Mouse (Mus musculus): ENCODE results near the gene Sirt2.

DNA sequence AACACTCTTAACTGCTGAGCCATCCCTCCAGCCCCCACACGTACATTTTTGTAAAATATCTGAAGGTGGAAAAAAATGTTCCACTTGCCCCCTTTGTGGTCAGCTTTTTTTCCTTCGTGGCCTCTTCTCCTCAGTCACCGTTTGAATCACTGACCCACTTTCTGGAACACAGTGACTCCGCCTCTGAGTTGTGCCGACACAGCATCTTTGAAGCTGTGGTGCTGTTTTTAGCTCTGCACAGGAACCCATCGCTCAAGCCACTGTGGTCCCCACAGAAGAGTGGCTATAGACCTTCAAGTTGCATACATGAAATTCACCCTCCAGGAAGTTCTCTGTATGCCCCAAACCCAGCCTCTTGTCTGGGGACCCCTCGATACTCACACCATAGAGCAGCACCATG, 14.3 kb downstream of the Sirt2 start:
- no peak for TF ChIP-seq KAT2A (IDR thresholded peaks at IDR 0.05; ENCODE audit: insufficient replicate concordance, low read length)
- TF ChIP-seq HCFC1 (IDR thresholded peaks at IDR 0.05; ENCODE audit: low read depth, low read length) = peak; percentile 11; the same call in 1 of the 2 replicates
- TF ChIP-seq POLR2A (IDR thresholded peaks at IDR 0.05; ENCODE audit: low read depth, low read length) = no peak
- TF ChIP-seq CTCF (conservative IDR thresholded peaks at IDR 0.05 in 1 of 2, IDR thresholded peaks at IDR 0.05 in 1 of 2; ENCODE audit: low read depth in 2 of 2, low read length in 2 of 2) = no peak
- peak; percentile 99 for TF ChIP-seq EP300 (IDR thresholded peaks at IDR 0.05; ENCODE audit: low read length)
- no peak for TF ChIP-seq USF1 (IDR thresholded peaks at IDR 0.05; ENCODE audit: low read depth, low read length)
- no peak for TF ChIP-seq NELFE (IDR thresholded peaks at IDR 0.05; ENCODE audit: low read depth, low read length)
- TF ChIP-seq JUND (conservative IDR thresholded peaks at IDR 0.05; ENCODE audit: low read depth, low read length) = peak; percentile 72
- TF ChIP-seq MAFK (IDR thresholded peaks at IDR 0.05; ENCODE audit: insufficient replicate concordance, low read length) = peak; percentile 99
- peak; percentile 94 for TF ChIP-seq TCF12 (IDR thresholded peaks at IDR 0.05; ENCODE audit: low read depth, low read length)
- peak; percentile 52; the same call in 1 of the 2 replicates for TF ChIP-seq SIN3A (IDR thresholded peaks at IDR 0.05; ENCODE audit: low read length)
- TF ChIP-seq ZKSCAN1 (IDR thresholded peaks at IDR 0.05; ENCODE audit: borderline replicate concordance, low read depth, low read length) = no peak
